Mouse (Mus musculus) stomach, embryonic 16.5 days (tissue): Measurements from ENCODE around the gene Cdc42bpg. TPM values are rescaled to one million over a fixed set of nuclear protein-coding genes. Genes with fewer than 3 reads are reported as not detected.
"Not testable (repeated sequence)": the region's sequence is repeated elsewhere in the genome, so short reads cannot be mapped to it uniquely, and the experiment has no call there.

Experiments used
- ATAC-seq: fragments of 200-750 bp; cut with Nextera tagmentation; 2 replicates; pipeline ENCODE4 v1.8.0; 2017; ENCODE audit warnings: moderate number of reproducible peaks, moderate TSS enrichment; ENCODE audit not compliant: insufficient read depth, low FRiP score
- H3K27ac ChIP-seq: fragments of 300-500 bp; sonication (generic); 2 replicates; pipeline ENCODE4 v1.5.1; 2014; ENCODE audit warnings: low read length
- H3K27me3 ChIP-seq: fragments of 300-500 bp; sonication (generic); 2 replicates; pipeline ENCODE4 v1.6.1; 2014; ENCODE audit warnings: low read length, control low read depth, mixed read lengths; ENCODE audit not compliant: control insufficient read depth, insufficient read depth
- H3K36me3 ChIP-seq: fragments of 300-500 bp; sonication (generic); 2 replicates; pipeline ENCODE4 v1.6.1; 2014; ENCODE audit warnings: low read length; ENCODE audit not compliant: control insufficient read depth, insufficient read depth
- H3K4me1 ChIP-seq: fragments of 300-500 bp; sonication (generic); 2 replicates; pipeline ENCODE4 v1.6.1; 2014; ENCODE audit warnings: low read length, control low read depth, mixed read lengths; ENCODE audit not compliant: control insufficient read depth, insufficient read depth
- H3K4me2 ChIP-seq: fragments of 300-500 bp; sonication (generic); 2 replicates; pipeline ENCODE4 v1.6.1; 2014; ENCODE audit warnings: low read depth, low read length, mixed read lengths
- H3K4me3 ChIP-seq: fragments of 300-500 bp; sonication (generic); replicated peaks from 2 replicates; pipeline ENCODE4 v1.5.1; 2014; ENCODE audit warnings: mild to moderate bottlenecking, low read length
- H3K9ac ChIP-seq: fragments of 300-500 bp; sonication (generic); 2 replicates; pipeline ENCODE4 v1.6.1; 2014; ENCODE audit warnings: low read length
- H3K9me3 ChIP-seq: fragments of 300-500 bp; sonication (generic); replicated peaks from 2 replicates; pipeline ENCODE4 v1.6.1; 2016; ENCODE audit warnings: low read length, control low read depth; ENCODE audit not compliant: control insufficient read depth
- WGBS: fragments of 180-500 bp; shearing (Covaris S2); extraction: QIAGEN DNeasy Blood & Tissue Kit; methylation state at CpG from one replicate; pipeline ENCODE4 v1.1.7; 2014; 5-methylcytosine and 5-hydroxymethylcytosine counted together
- polyA plus RNA-seq: library from polyadenylated mRNA; unstranded; fragments of >200 nt; fragmentation: Nextera tagmentation; extraction: Ambion mirVana; gene quantifications from 2 replicates; pipeline ENCODE4 v1.2.1, GENCODE M21; 2015

Cdc42bpg gene
- polyA plus RNA-seq, 1 experiment from 2014 or later = 1.9 TPM

- Histone ChIP-seq H3K4me1 (peaks cover 17% of the 10 kb centered on the region), H3K4me2 (peak overlapping the region; percentile 63), H3K27ac (peak overlapping the region; percentile 89), H3K9ac (peak overlapping the region; percentile 90), H3K36me3 (0 out of 2 replicates have a peak, but pooled peaks cover 5% of the 10 kb centered on the region), H3K9me3 (no peaks in the 10 kb centered on the region), H3K4me3 (peak overlapping the region; percentile 79), H3K27me3 (no peaks in the 10 kb centered on the region)
- WGBS = 62% methylated on average over 9 of the region's 9 CpGs
- peak; percentile 18 for ATAC-seq
Observed at GRCm38 (mm10) chr19:6307733-6308531, 1.7 kb downstream of the Cdc42bpg start.

- ATAC-seq = no peak
- Histone ChIP-seq H3K9ac (no peak overlapping the region), H3K9me3 (no peaks in the 10 kb centered on the region), H3K27ac (no peak overlapping the region), H3K27me3 (no peaks in the 10 kb centered on the region), H3K4me1 (peaks cover 14% of the 10 kb centered on the region), H3K4me3 (no peak overlapping the region), H3K36me3 (peaks cover 13% of the 10 kb centered on the region), H3K4me2 (no peak overlapping the region)
- WGBS = 86% methylated on average over 5 of the region's 5 CpGs
Observed at GRCm38 (mm10) chr19:6310181-6310580, 3.9 kb downstream of the Cdc42bpg start.

GRCm38 (mm10) chr19:6311783-6312182, 5.5 kb downstream of the Cdc42bpg start:
- 90% methylated on average over 3 of the region's 3 CpGs for WGBS
- not testable (repeated sequence) for ATAC-seq, H3K9ac ChIP-seq

DNA sequence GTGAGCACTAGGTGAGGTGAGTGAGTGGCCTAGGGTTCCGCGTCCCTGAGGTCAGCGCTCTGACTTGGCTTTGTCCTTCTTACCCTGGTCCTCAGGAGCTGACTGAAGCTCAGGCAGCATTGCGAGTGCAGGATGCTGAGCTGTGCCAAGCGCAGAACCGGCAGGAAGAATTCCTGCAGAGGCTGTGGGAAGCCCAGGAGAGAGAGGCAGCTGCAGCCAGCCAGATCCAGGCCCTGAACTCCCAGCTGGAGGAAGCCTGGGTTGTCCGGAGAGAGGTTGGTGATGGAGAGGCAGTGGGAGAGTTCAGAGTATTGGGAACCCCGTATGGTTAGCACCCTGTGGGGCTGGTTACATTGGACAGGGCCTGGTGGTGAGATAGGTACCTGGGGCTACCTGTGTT, 7.5 kb downstream of the Cdc42bpg start:
- Histone ChIP-seq H3K4me3 (no peak overlapping the region), H3K9me3 (no peaks in the 10 kb centered on the region), H3K9ac (no peak overlapping the region), H3K4me1 (peaks cover 2% of the 10 kb centered on the region), H3K27me3 (no peaks in the 10 kb centered on the region), H3K4me2 (no peak overlapping the region), H3K27ac (no peak overlapping the region), H3K36me3 (peaks cover 24% of the 10 kb centered on the region)
- 91% methylated on average over 8 of the region's 8 CpGs for WGBS
- ATAC-seq = no peak

More at GRCm38 (mm10) chr19:6311783-6312182, 5.5 kb downstream of the Cdc42bpg start:
- H3K36me3 ChIP-seq = peaks cover 20% of the 10 kb centered on the region
- H3K27me3 ChIP-seq, H3K4me2 ChIP-seq, H3K9me3 ChIP-seq, H3K4me1 ChIP-seq, H3K4me3 ChIP-seq, H3K27ac ChIP-seq: not testable (repeated sequence)

GRCm38 (mm10) chr19:6314513-6314912, 8.3 kb downstream of the Cdc42bpg start:
- no peaks in the 10 kb centered on the region for H3K4me1 ChIP-seq
- no peak for ATAC-seq
- peaks cover 24% of the 10 kb centered on the region for H3K36me3 ChIP-seq
- no peak overlapping the region for H3K4me2 ChIP-seq
- H3K4me3 ChIP-seq = no peak overlapping the region
- no peaks in the 10 kb centered on the region for H3K27me3 ChIP-seq
- no peaks in the 10 kb centered on the region for H3K9me3 ChIP-seq
- 71% methylated on average over 8 of the region's 8 CpGs for WGBS
- H3K27ac ChIP-seq = no peak overlapping the region
- H3K9ac ChIP-seq = no peak overlapping the region; the same call in 1 of the 2 replicates

DNA sequence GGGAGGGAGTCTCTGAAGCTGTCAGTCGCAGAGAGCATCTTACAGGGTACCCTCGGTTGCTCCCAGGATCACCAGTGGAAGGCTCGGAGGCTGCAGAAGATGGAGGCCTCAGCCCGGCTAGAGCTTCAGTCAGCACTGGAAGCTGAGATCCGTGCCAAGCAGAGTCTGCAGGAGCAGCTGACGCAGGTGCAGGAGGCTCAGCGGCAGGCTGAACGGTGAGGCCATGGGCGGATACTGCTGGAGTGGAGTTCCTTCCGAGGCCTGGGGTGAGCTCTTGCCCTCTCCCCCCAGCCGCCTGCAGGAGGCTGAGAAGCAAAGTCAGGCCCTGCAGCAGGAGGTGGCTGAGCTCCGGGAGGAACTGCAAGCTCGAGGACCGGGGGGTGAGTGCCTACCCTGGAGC, 9.3 kb downstream of the Cdc42bpg start:
- no peak overlapping the region for H3K4me3 ChIP-seq
- H3K27me3 ChIP-seq = no peaks in the 10 kb centered on the region
- no peak overlapping the region for H3K4me2 ChIP-seq
- H3K36me3 ChIP-seq = peaks cover 28% of the 10 kb centered on the region
- H3K9ac ChIP-seq = no peak overlapping the region
- WGBS = 75% methylated on average over 14 of the region's 14 CpGs
- no peak for ATAC-seq
- H3K4me1 ChIP-seq = no peaks in the 10 kb centered on the region
- no peaks in the 10 kb centered on the region for H3K9me3 ChIP-seq
- H3K27ac ChIP-seq = no peak overlapping the region

- Histone ChIP-seq H3K36me3 (peaks cover 23% of the 10 kb centered on the region), H3K4me2 (no peak overlapping the region), H3K27ac (no peak overlapping the region), H3K27me3 (no peaks in the 10 kb centered on the region), H3K9me3 (no peaks in the 10 kb centered on the region), H3K4me1 (peaks cover 7% of the 10 kb centered on the region), H3K9ac (no peak overlapping the region), H3K4me3 (no peak overlapping the region)
- no peak for ATAC-seq
- WGBS = 89% methylated on average over 12 of the region's 12 CpGs
Observed at GRCm38 (mm10) chr19:6318145-6318544, 11.9 kb downstream of the Cdc42bpg start.

- Histone ChIP-seq H3K36me3 (peaks cover 17% of the 10 kb centered on the region), H3K9ac (no peak overlapping the region), H3K4me2 (peak overlapping the region; percentile 19; the same call in 1 of the 2 replicates), H3K9me3 (no peaks in the 10 kb centered on the region), H3K27ac (peak overlapping the region; percentile 69), H3K4me3 (no peak overlapping the region), H3K27me3 (no peaks in the 10 kb centered on the region), H3K4me1 (peaks cover 7% of the 10 kb centered on the region)
- WGBS = 61% methylated on average over 8 of the region's 8 CpGs
- ATAC-seq = peak; percentile 15; the same call in 1 of the 2 replicates
Observed at GRCm38 (mm10) chr19:6321358-6321757, 15.1 kb downstream of the Cdc42bpg start.

DNA sequence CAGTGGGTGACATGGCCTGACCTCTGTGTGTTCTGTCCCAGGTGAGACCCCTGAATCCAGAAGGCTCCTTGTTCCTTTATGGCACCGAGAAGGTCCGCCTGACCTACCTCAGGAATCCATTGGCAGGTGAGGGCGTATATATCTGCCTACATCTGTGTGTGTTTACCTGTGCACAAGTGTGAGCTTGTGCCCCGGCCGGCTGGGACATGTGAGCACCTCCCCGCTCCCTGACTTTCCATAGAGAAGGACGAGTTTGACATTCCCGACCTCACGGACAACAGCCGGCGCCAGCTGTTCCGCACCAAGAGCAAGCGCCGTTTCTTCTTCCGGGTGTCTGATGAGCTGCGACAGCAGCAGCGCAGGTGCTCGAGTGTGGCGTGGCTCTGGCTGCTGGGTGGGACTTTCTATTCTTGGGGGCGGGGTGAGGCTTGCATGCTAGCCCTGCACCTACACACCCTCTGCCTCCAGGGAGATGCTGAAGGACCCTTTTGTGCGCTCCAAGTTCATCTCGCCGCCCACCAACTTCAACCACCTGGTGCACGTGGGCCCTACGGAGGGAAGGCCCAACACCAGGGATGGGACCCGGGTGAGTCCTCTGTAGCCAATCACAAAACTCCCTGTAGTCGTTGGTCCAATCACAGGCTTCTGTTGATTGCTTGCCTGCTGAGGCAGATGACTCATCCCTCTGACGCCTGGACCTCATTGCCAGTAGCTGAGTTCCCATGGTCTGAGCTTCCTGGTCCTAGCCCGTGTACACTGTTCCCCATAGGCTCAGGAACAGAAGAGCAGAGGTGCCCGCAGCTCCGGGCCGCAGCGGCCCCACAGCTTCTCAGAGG, 15.7 kb downstream of the Cdc42bpg start:
- Histone ChIP-seq H3K27me3 (no peaks in the 10 kb centered on the region), H3K4me1 (peaks cover 7% of the 10 kb centered on the region), H3K9ac (no peak overlapping the region), H3K4me3 (no peak overlapping the region), H3K4me2 (peak overlapping the region; percentile 19; the same call in 1 of the 2 replicates), H3K27ac (peak overlapping the region; percentile 69), H3K36me3 (peaks cover 13% of the 10 kb centered on the region), H3K9me3 (no peaks in the 10 kb centered on the region)
- ATAC-seq = peak; percentile 82
- WGBS = 61% methylated on average over 33 of the region's 33 CpGs
